Mouse (Mus musculus): ENCODE measurements around the gene Zscan2. TPM values are rescaled to one million over a fixed set of nuclear protein-coding genes. Genes with fewer than 3 reads are reported as not detected.
"Not testable (repeated sequence)": the region's sequence is repeated elsewhere in the genome, so short reads cannot be mapped to it uniquely, and the experiment has no call there.

The Zscan2 gene
- polyA plus RNA-seq, 1 experiment from 2014 or later: 0.63 TPM

- no peak within 1 kb of the TSS for H3K27ac ChIP-seq (replicated peaks)
- no peak for ATAC-seq (ENCODE audit: low FRiP score, low TSS enrichment)
These were observed 34.8 kb upstream of the Zscan2 start, which contains the start of gene Iqgap1 for GRCm38 (mm10) chr7:80825843-80826403. Gene Iqgap1, minus strand, starts transcription at chr7:80825974.

GRCm38 (mm10) chr7:80828146-80828860 is 32.4 kb upstream of the Zscan2 start:
- H3K4me1 ChIP-seq (replicated peaks; ENCODE audit: control insufficient read depth, insufficient read depth): no peaks in the 10 kb centered on the region
- 68% methylated on average over 18 of the region's 18 CpGs for WGBS
- H3K4me2 ChIP-seq (replicated peaks; ENCODE audit: low read depth): no peak overlapping the region
- no peak overlapping the region for H3K27ac ChIP-seq (replicated peaks)
- TF ChIP-seq EP300 (optimal IDR thresholded peaks at IDR 0.05): no peak
- no peak for TF ChIP-seq CTCF (IDR thresholded peaks at IDR 0.05; ENCODE audit: low read depth)
- H3K9me3 ChIP-seq (ENCODE audit: control insufficient read depth, low read length): no peaks in the 10 kb centered on the region
- H3K27me3 ChIP-seq (ENCODE audit: control insufficient read depth, insufficient read depth, low read length): no peaks in the 10 kb centered on the region
- H3K36me3 ChIP-seq (ENCODE audit: control insufficient read depth, insufficient read depth, low read length): no peaks in the 10 kb centered on the region
- H3K4me3 ChIP-seq (ENCODE audit: low read depth, low read length): no peak overlapping the region
- ATAC-seq (ENCODE audit: low FRiP score, low TSS enrichment): peak; percentile 27; the same call in 1 of the 2 replicates
- H3K9ac ChIP-seq (ENCODE audit: low read length): no peak overlapping the region
- DNase-seq (ENCODE audit: low spot score): no peak

More at GRCm38 (mm10) chr7:80825843-80826403, 34.8 kb upstream of the Zscan2 start, which contains the start of gene Iqgap1:
- Histone ChIP-seq H3K4me3 (ENCODE audit: low read depth, low read length) (no peak within 1 kb of the TSS), H3K27me3 (ENCODE audit: control insufficient read depth, insufficient read depth, low read length) (no peaks in the 10 kb centered on the region), H3K36me3 (ENCODE audit: control insufficient read depth, insufficient read depth, low read length) (no peaks in the 10 kb centered on the region), H3K9me3 (ENCODE audit: control insufficient read depth, low read length) (no peaks in the 10 kb centered on the region), H3K9ac (ENCODE audit: low read length) (no peak within 1 kb of the TSS), H3K4me1 (replicated peaks; ENCODE audit: control insufficient read depth, insufficient read depth) (no peaks in the 10 kb centered on the region), H3K4me2 (replicated peaks; ENCODE audit: low read depth) (no peak within 1 kb of the TSS)
- DNase-seq (ENCODE audit: low spot score): no peak
- TF ChIP-seq CTCF (IDR thresholded peaks at IDR 0.05; ENCODE audit: low read depth) (no peak), EP300 (optimal IDR thresholded peaks at IDR 0.05) (no peak)
- 55% methylated on average over 11 of the region's 11 CpGs for WGBS

GRCm38 (mm10) chr7:80830193-80830803 is 30.4 kb upstream of the Zscan2 start:
- no peak for ATAC-seq (ENCODE audit: low FRiP score, low TSS enrichment)
- H3K4me2 ChIP-seq (replicated peaks; ENCODE audit: low read depth): no peak overlapping the region
- H3K27me3 ChIP-seq (ENCODE audit: control insufficient read depth, insufficient read depth, low read length): no peaks in the 10 kb centered on the region
- H3K27ac ChIP-seq (replicated peaks): no peak overlapping the region
- no peaks in the 10 kb centered on the region for H3K4me1 ChIP-seq (replicated peaks; ENCODE audit: control insufficient read depth, insufficient read depth)
- no peaks in the 10 kb centered on the region for H3K9me3 ChIP-seq (ENCODE audit: control insufficient read depth, low read length)
- no peak overlapping the region for H3K4me3 ChIP-seq (ENCODE audit: low read depth, low read length)
- 69% methylated on average over 15 of the region's 15 CpGs for WGBS
- TF ChIP-seq CTCF (IDR thresholded peaks at IDR 0.05; ENCODE audit: low read depth) (no peak), EP300 (optimal IDR thresholded peaks at IDR 0.05) (no peak)
- no peak overlapping the region for H3K9ac ChIP-seq (ENCODE audit: low read length)
- no peak for DNase-seq (ENCODE audit: low spot score)
- no peaks in the 10 kb centered on the region for H3K36me3 ChIP-seq (ENCODE audit: control insufficient read depth, insufficient read depth, low read length)

- Histone ChIP-seq H3K4me2 (replicated peaks; ENCODE audit: low read depth) (no peak overlapping the region), H3K4me1 (replicated peaks; ENCODE audit: control insufficient read depth, insufficient read depth) (no peaks in the 10 kb centered on the region), H3K27ac (replicated peaks) (no peak overlapping the region), H3K9me3 (ENCODE audit: control insufficient read depth, low read length) (no peaks in the 10 kb centered on the region), H3K36me3 (ENCODE audit: control insufficient read depth, insufficient read depth, low read length) (no peaks in the 10 kb centered on the region), H3K27me3 (ENCODE audit: control insufficient read depth, insufficient read depth, low read length) (no peaks in the 10 kb centered on the region), H3K4me3 (ENCODE audit: low read depth, low read length) (no peak overlapping the region), H3K9ac (ENCODE audit: low read length) (no peak overlapping the region)
- no peak for ATAC-seq (ENCODE audit: low FRiP score, low TSS enrichment)
- TF ChIP-seq EP300 (optimal IDR thresholded peaks at IDR 0.05): no peak
- no peak for TF ChIP-seq CTCF (IDR thresholded peaks at IDR 0.05; ENCODE audit: low read depth)
- DNase-seq (ENCODE audit: low spot score): no peak
- WGBS: 40% methylated on average over 4 of the region's 4 CpGs
These were observed 28.5 kb upstream of the Zscan2 start for GRCm38 (mm10) chr7:80832191-80832590.

GRCm38 (mm10) chr7:80832996-80833650 is 27.6 kb upstream of the Zscan2 start:
- not testable (repeated sequence) for H3K4me3 ChIP-seq (ENCODE audit: low read depth, low read length); H3K9ac ChIP-seq (ENCODE audit: low read length); H3K4me2 ChIP-seq (replicated peaks; ENCODE audit: low read depth); H3K36me3 ChIP-seq (ENCODE audit: control insufficient read depth, insufficient read depth, low read length); H3K27ac ChIP-seq (replicated peaks); H3K27me3 ChIP-seq (ENCODE audit: control insufficient read depth, insufficient read depth, low read length); H3K4me1 ChIP-seq (replicated peaks; ENCODE audit: control insufficient read depth, insufficient read depth); H3K9me3 ChIP-seq (ENCODE audit: control insufficient read depth, low read length)
- DNase-seq (ENCODE audit: low spot score) (peak; percentile 88), ATAC-seq (ENCODE audit: low FRiP score, low TSS enrichment) (peak; percentile 90)
- 13% methylated on average over 13 of the region's 14 CpGs for WGBS
